Mouse (Mus musculus) embryonic facial prominence, embryonic 11.5 days (tissue): ENCODE measurements around the gene Zfyve26. TPM values are rescaled to one million over a fixed set of nuclear protein-coding genes. Genes with fewer than 3 reads are reported as not detected.
"Not testable (repeated sequence)": the region's sequence is repeated elsewhere in the genome, so short reads cannot be mapped to it uniquely, and the experiment has no call there.

Experiments used
- ATAC-seq: fragments of 200-750 bp; cut with Nextera tagmentation; replicated peaks from 2 replicates; pipeline ENCODE4 v1.8.0; 2017; ENCODE audit warnings: low read depth; ENCODE audit not compliant: insufficient number of reproducible peaks, low FRiP score, low TSS enrichment
- DNase-seq: peaks from one replicate; pipeline ENCODE4 v3.0.0-alpha.2; 2015; ENCODE audit warnings: low spot score
- H3K27ac ChIP-seq: fragments of 300-500 bp; sonication (generic); replicated peaks from 2 replicates; pipeline ENCODE4 v1.5.1; 2014; ENCODE audit warnings: mild to moderate bottlenecking, low read depth, low read length, control low read depth
- H3K27me3 ChIP-seq: fragments of 300-500 bp; sonication (generic); 2 replicates; pipeline ENCODE4 v1.6.1; 2014; ENCODE audit warnings: mild to moderate bottlenecking, low read length, moderate library complexity, mixed read lengths; ENCODE audit not compliant: control insufficient read depth, insufficient read depth
- H3K36me3 ChIP-seq: fragments of 300-500 bp; sonication (generic); replicated peaks from 2 replicates; pipeline ENCODE4 v1.6.1; 2014; ENCODE audit warnings: low read depth, mild to moderate bottlenecking, low read length, moderate library complexity, mixed read lengths; ENCODE audit not compliant: control insufficient read depth, insufficient read depth
- H3K4me1 ChIP-seq: fragments of 300-500 bp; sonication (generic); 2 replicates; pipeline ENCODE4 v1.6.1; 2014; ENCODE audit warnings: low read length, mixed read lengths; ENCODE audit not compliant: control insufficient read depth, insufficient read depth
- H3K4me2 ChIP-seq: fragments of 300-500 bp; sonication (generic); 2 replicates; pipeline ENCODE4 v1.6.1; 2014; ENCODE audit warnings: low read depth, mild to moderate bottlenecking, control low read depth, low read length, moderate library complexity
- H3K4me3 ChIP-seq: fragments of 300-500 bp; sonication (generic); 2 replicates; pipeline ENCODE4 v1.5.1; 2014; ENCODE audit warnings: low read depth, low read length, control low read depth
- H3K9ac ChIP-seq: fragments of 300-500 bp; sonication (generic); replicated peaks from 2 replicates; pipeline ENCODE4 v1.6.1; 2014; ENCODE audit warnings: mild to moderate bottlenecking, control low read depth, low read length
- H3K9me3 ChIP-seq: fragments of 300-500 bp; sonication (generic); replicated peaks from 2 replicates; pipeline ENCODE4 v1.6.1; 2016; ENCODE audit warnings: mild to moderate bottlenecking, low read length, inconsistent platforms, mixed read lengths; ENCODE audit not compliant: control insufficient read depth
- WGBS: fragments of 180-500 bp; shearing (Covaris S2); extraction: QIAGEN DNeasy Blood & Tissue Kit; methylation state at CpG from one replicate; pipeline ENCODE4 v1.1.7; 2014; 5-methylcytosine and 5-hydroxymethylcytosine counted together
- polyA plus RNA-seq: library from polyadenylated mRNA; unstranded; fragments of >200 nt; fragmentation: Nextera tagmentation; extraction: Ambion mirVana; gene quantifications from 2 replicates; pipeline ENCODE4 v1.2.1, GENCODE M21; 2014

Gene Zfyve26
- polyA plus RNA-seq, 1 experiment from 2014 or later: 9.7 TPM

GRCm38 (mm10) chr12:79326236-79326635 lies 30.1 kb upstream of the Zfyve26 start:
- H3K4me1 ChIP-seq: no peaks in the 10 kb centered on the region
- H3K4me3 ChIP-seq: no peak overlapping the region
- no peaks in the 10 kb centered on the region for H3K36me3 ChIP-seq
- no peak for DNase-seq
- 55% methylated on average over 2 of the region's 2 CpGs for WGBS
- ATAC-seq: no peak
- H3K27me3 ChIP-seq: no peaks in the 10 kb centered on the region
- H3K9me3 ChIP-seq: no peaks in the 10 kb centered on the region
- H3K9ac ChIP-seq: no peak overlapping the region
- no peak overlapping the region for H3K4me2 ChIP-seq
- H3K27ac ChIP-seq: no peak overlapping the region

GRCm38 (mm10) chr12:79322539-79322938 lies 26.4 kb upstream of the Zfyve26 start:
- WGBS: 75% methylated on average over 2 of the region's 2 CpGs
- DNase-seq: peak; percentile 77
- not testable (repeated sequence) for H3K9ac ChIP-seq, H3K4me2 ChIP-seq, H3K9me3 ChIP-seq, H3K27ac ChIP-seq, H3K27me3 ChIP-seq, H3K36me3 ChIP-seq, ATAC-seq, H3K4me3 ChIP-seq, H3K4me1 ChIP-seq

- Histone ChIP-seq H3K9me3 (no peaks in the 10 kb centered on the region), H3K27me3 (no peaks in the 10 kb centered on the region), H3K4me2 (no peak overlapping the region), H3K36me3 (no peaks in the 10 kb centered on the region), H3K27ac (no peak overlapping the region), H3K4me3 (no peak overlapping the region), H3K9ac (no peak overlapping the region), H3K4me1 (no peaks in the 10 kb centered on the region)
- DNase-seq (no peak), ATAC-seq (no peak)
- 92% methylated on average over 5 of the region's 5 CpGs for WGBS
These were observed 24.8 kb upstream of the Zfyve26 start for GRCm38 (mm10) chr12:79320895-79321294.

- DNase-seq: no peak
- Histone ChIP-seq H3K27ac (no peak overlapping the region), H3K4me1 (no peaks in the 10 kb centered on the region), H3K9me3 (no peaks in the 10 kb centered on the region), H3K9ac (no peak overlapping the region), H3K27me3 (no peaks in the 10 kb centered on the region), H3K36me3 (no peaks in the 10 kb centered on the region), H3K4me2 (no peak overlapping the region), H3K4me3 (no peak overlapping the region)
- 88% methylated on average over 5 of the region's 5 CpGs for WGBS
- ATAC-seq: no peak
These were observed 21.2 kb upstream of the Zfyve26 start for GRCm38 (mm10) chr12:79317339-79317738.

GRCm38 (mm10) chr12:79313721-79314120 lies 17.6 kb upstream of the Zfyve26 start:
- WGBS: 85% methylated on average over 4 of the region's 4 CpGs
- no peaks in the 10 kb centered on the region for H3K4me1 ChIP-seq
- no peak overlapping the region for H3K4me3 ChIP-seq
- ATAC-seq (no peak), DNase-seq (no peak)
- no peaks in the 10 kb centered on the region for H3K36me3 ChIP-seq
- no peak overlapping the region for H3K27ac ChIP-seq
- H3K27me3 ChIP-seq: no peaks in the 10 kb centered on the region
- H3K9ac ChIP-seq: no peak overlapping the region
- no peak overlapping the region for H3K4me2 ChIP-seq
- no peaks in the 10 kb centered on the region for H3K9me3 ChIP-seq

GRCm38 (mm10) chr12:79306013-79306412 lies 9.9 kb upstream of the Zfyve26 start:
- Histone ChIP-seq H3K9me3 (no peaks in the 10 kb centered on the region), H3K4me2 (no peak overlapping the region), H3K27ac (no peak overlapping the region), H3K9ac (no peak overlapping the region), H3K4me3 (no peak overlapping the region), H3K36me3 (no peaks in the 10 kb centered on the region), H3K27me3 (no peaks in the 10 kb centered on the region), H3K4me1 (no peaks in the 10 kb centered on the region)
- no peak for ATAC-seq
- WGBS: 79% methylated on average over 4 of the region's 4 CpGs
- no peak for DNase-seq

- no peak for ATAC-seq
- no peak overlapping the region for H3K27ac ChIP-seq
- H3K9me3 ChIP-seq: no peaks in the 10 kb centered on the region
- H3K27me3 ChIP-seq: no peaks in the 10 kb centered on the region
- no peak overlapping the region for H3K9ac ChIP-seq
- DNase-seq: no peak
- H3K4me1 ChIP-seq: no peaks in the 10 kb centered on the region
- H3K4me2 ChIP-seq: no peak overlapping the region
- 71% methylated on average over 1 of the region's 1 CpGs for WGBS
- no peaks in the 10 kb centered on the region for H3K36me3 ChIP-seq
- H3K4me3 ChIP-seq: no peak overlapping the region
These were observed 9.0 kb upstream of the Zfyve26 start for GRCm38 (mm10) chr12:79305131-79305530.

- Histone ChIP-seq H3K27me3 (no peaks in the 10 kb centered on the region), H3K27ac (no peak overlapping the region), H3K4me2 (no peak overlapping the region), H3K9ac (no peak overlapping the region), H3K4me3 (no peak overlapping the region), H3K4me1 (no peaks in the 10 kb centered on the region), H3K9me3 (no peaks in the 10 kb centered on the region), H3K36me3 (no peaks in the 10 kb centered on the region)
- DNase-seq (no peak), ATAC-seq (no peak)
- 90% methylated on average over 9 of the region's 9 CpGs for WGBS
These were observed 5.7 kb upstream of the Zfyve26 start for GRCm38 (mm10) chr12:79301802-79302201.
